12 mouse cellular contexts compared by ENCODE assay signal in genomic region chr9:67424110-67424509, GRCm38 (mm10).
DNase-seq lines count a peak whose midpoint lies in the region; ATAC-seq and TF ChIP-seq lines count a peak whose summit lies in the region.
"Had no signal": no experiment of that assay in that cellular context is flagged by ENCODE, and none has a peak within 500 bp of the region (broad histone marks: within the 10 kb centered on the region; RNA-seq: fewer than 3 reads in every experiment).

No protein-coding gene starts in this region.

- H3K4me2 ChIP-seq in heart, embryonic 16.5 days (ENCODE audit: low read depth, low read length): no peak overlapping the region
- peak overlapping the region; percentile 16; the same call in 1 of the 2 replicates for H3K4me2 ChIP-seq in embryonic facial prominence, embryonic 13.5 days
- H3K4me2 ChIP-seq: hindbrain, embryonic 14.5 days; midbrain, embryonic 12.5 days had no signal

- intact Hi-C loops in heart, postnatal 25 days (cut with DNase I): no loop called here

- no peaks in the 10 kb centered on the region for H3K9me3 ChIP-seq in heart, embryonic 16.5 days (replicated peaks; ENCODE audit: control insufficient read depth, low read length)
- no peaks in the 10 kb centered on the region for H3K9me3 ChIP-seq in embryonic facial prominence, embryonic 13.5 days
- H3K9me3 ChIP-seq: midbrain, embryonic 12.5 days had no signal

- H3K36me3 ChIP-seq in heart, embryonic 16.5 days (ENCODE audit: control insufficient read depth, insufficient read depth): no peaks in the 10 kb centered on the region
- H3K36me3 ChIP-seq in testis, adult 2 months (ENCODE audit: control insufficient read depth, insufficient read depth, low read length): no peaks in the 10 kb centered on the region
- no peaks in the 10 kb centered on the region for H3K36me3 ChIP-seq in embryonic facial prominence, embryonic 13.5 days
- H3K36me3 ChIP-seq: midbrain, embryonic 12.5 days had no signal

- no peaks in the 10 kb centered on the region for H3K27me3 ChIP-seq in heart, embryonic 16.5 days (ENCODE audit: control insufficient read depth, insufficient read depth, low read length)
- no peaks in the 10 kb centered on the region for H3K27me3 ChIP-seq in testis, adult 2 months (ENCODE audit: control insufficient read depth, insufficient read depth, low read length)
- no peaks in the 10 kb centered on the region for H3K27me3 ChIP-seq in embryonic facial prominence, embryonic 13.5 days
- H3K27me3 ChIP-seq: midbrain, embryonic 12.5 days had no signal

- TF ChIP-seq POLR2A in testis, adult 2 months (IDR thresholded peaks at IDR 0.05; ENCODE audit: control insufficient read depth, low read depth, low read length): no peak

- H3K4me1 ChIP-seq in heart, embryonic 16.5 days (ENCODE audit: control insufficient read depth, insufficient read depth, low read length): peaks cover 28% of the 10 kb centered on the region
- no peaks in the 10 kb centered on the region for H3K4me1 ChIP-seq in testis, adult 2 months (ENCODE audit: control insufficient read depth, insufficient read depth, low read length)
- H3K4me1 ChIP-seq in embryonic facial prominence, embryonic 13.5 days: peaks cover 10% of the 10 kb centered on the region; the same call in 1 of the 2 replicates
- H3K4me1 ChIP-seq: midbrain, embryonic 12.5 days had no signal

- TF ChIP-seq CTCF in testis, adult 2 months (IDR thresholded peaks at IDR 0.05; ENCODE audit: control insufficient read depth, insufficient read depth, insufficient replicate concordance, low read depth, low read length): no peak
- TF ChIP-seq CTCF in layer of hippocampus, adult 2 months (conservative IDR thresholded peaks at IDR 0.05): no peak

- WGBS in heart, embryonic 16.5 days: 59% methylated on average over 7 of the region's 7 CpGs
- WGBS in embryonic facial prominence, embryonic 13.5 days: 41% methylated on average over 7 of the region's 7 CpGs

- H3K27ac ChIP-seq in heart, embryonic 16.5 days (ENCODE audit: low read length): 0 out of 2 replicates have a peak overlapping the region, but pooled peaks have one; percentile 41
- H3K27ac ChIP-seq in testis, adult 2 months (ENCODE audit: control insufficient read depth, insufficient read depth, low read depth, low read length): no peak overlapping the region
- peak overlapping the region; percentile 48 for H3K27ac ChIP-seq in embryonic facial prominence, embryonic 13.5 days
- H3K27ac ChIP-seq in layer of hippocampus, adult 2 months: no peak overlapping the region
- H3K27ac ChIP-seq: hindbrain, embryonic 14.5 days; midbrain, embryonic 12.5 days had no signal

- H3K9ac ChIP-seq in heart, embryonic 16.5 days (ENCODE audit: low read length): no peak overlapping the region
- H3K9ac ChIP-seq in embryonic facial prominence, embryonic 13.5 days: no peak overlapping the region
- H3K9ac ChIP-seq: hindbrain, embryonic 14.5 days; midbrain, embryonic 12.5 days had no signal

- ATAC-seq in heart, embryonic 16.5 days (replicated peaks; ENCODE audit: extremely low read depth, insufficient read depth, low FRiP score): peak; percentile 14; the same call in 1 of the 2 replicates
- ATAC-seq in embryonic facial prominence, embryonic 13.5 days (ENCODE audit: insufficient number of reproducible peaks, insufficient read depth, low FRiP score, low TSS enrichment, low read depth): no peak

- H3K4me3 ChIP-seq in heart, embryonic 16.5 days (ENCODE audit: low read length): no peak overlapping the region
- peak overlapping the region; percentile 53 for H3K4me3 ChIP-seq in testis, adult 2 months (ENCODE audit: control insufficient read depth, low read depth, low read length)
- no peak overlapping the region for H3K4me3 ChIP-seq in embryonic facial prominence, embryonic 13.5 days
- no peak overlapping the region for H3K4me3 ChIP-seq in layer of hippocampus, adult 2 months
- H3K4me3 ChIP-seq: midbrain, embryonic 12.5 days had no signal

- DNase-seq in heart, adult 8-10 months (ENCODE audit: low spot score): no peak
- DNase-seq in testis, postnatal 14 days (ENCODE audit: low spot score): no peak
- no peak for DNase-seq in layer of hippocampus, adult 2 months (ENCODE audit: low spot score in 2 of 2)
- DNase-seq in urinary bladder, postnatal 10 days (ENCODE audit: low spot score): no peak
- no peak for DNase-seq in heart, postnatal 25 days (ENCODE audit: low spot score)
- DNase-seq: cerebellum, postnatal 10 days; gastrocnemius, postnatal 10 days had no signal

Comparison
In these comparisons a context has a peak if more than half of its experiments do, and no peak if none do; other contexts are left out.
1. H3K27ac ChIP-seq: peak in heart, embryonic 16.5 days (single experiment) and embryonic facial prominence, embryonic 13.5 days (single experiment); none in testis, adult 2 months (single experiment) and layer of hippocampus, adult 2 months (single experiment).